Mouse (Mus musculus) CD4-positive, CD25-positive, alpha-beta regulatory T cell (primary cell): ENCODE results near the gene Fam25c. TPM values are rescaled to one million over a fixed set of nuclear protein-coding genes. Genes with fewer than 3 reads are reported as not detected.

Source experiments
- polyA plus RNA-seq: library from polyadenylated mRNA; unstranded; fragments of 100-300 nt; shearing (Covaris generic); gene quantifications from one replicate; pipeline ENCODE4 v1.2.1, GENCODE M21; 2017

The Fam25c gene
- not detected for polyA plus RNA-seq

GRCm38 (mm10) chr14:34355301-34355700 lies at the start of gene Fam25c:
Fam25c (minus strand) TSS chr14:34355433.

DNA sequence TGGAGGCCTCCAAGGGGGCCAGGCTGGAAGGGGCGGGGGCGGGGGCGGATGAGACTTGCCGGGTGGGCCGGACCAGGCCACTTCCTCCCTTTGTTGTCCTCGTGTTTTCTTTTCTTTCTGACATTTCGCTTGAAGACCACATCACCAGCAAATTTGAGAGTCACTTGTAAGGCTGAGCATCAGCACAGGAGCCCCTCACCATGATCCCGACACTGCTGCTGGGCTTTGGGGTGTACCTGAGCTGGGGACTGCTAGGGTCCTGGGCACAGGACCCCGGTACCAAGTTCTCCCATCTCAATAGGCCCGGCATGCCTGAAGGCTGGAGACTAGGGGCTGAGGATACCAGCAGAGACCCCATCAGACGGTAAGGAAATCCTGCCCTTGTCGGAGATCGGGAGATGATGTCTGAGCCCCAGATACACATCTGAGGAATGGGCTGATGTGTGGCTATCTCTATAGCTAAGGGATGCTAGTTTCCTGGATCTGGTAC lies 20.2 kb upstream of the Fam25c start, which contains the start of gene Mmrn2:
TSS of gene Mmrn2 (plus strand) at position 51 of the 490 bp plus-strand sequence.

DNA sequence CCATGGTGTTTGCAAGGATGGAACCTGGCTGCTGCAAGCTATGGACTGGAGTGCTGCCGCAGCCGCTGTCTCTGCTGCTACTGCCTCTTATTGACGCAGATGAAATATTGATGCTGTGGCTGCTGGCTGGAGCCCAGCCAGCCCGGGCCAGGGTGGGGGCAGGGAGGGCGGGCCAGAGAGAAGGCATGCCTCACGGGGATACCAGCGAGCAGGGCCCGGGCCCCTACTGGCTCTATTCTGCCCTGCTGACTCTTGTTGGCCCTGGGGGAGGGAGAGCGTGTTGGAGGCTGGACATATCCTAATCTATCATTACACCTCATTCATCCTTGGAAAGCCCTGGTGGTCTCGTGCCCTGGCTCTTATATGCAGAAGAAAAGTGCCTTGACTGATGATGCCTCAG lies 19.3 kb upstream of the Fam25c start, which contains the start of gene Sncg:
TSS of gene Sncg (minus strand) at position 213 of the 400 bp plus-strand sequence.

GRCm38 (mm10) chr14:34310234-34310965 lies 44.8 kb downstream of the Fam25c start, which contains the start of the genes Shld2 and Glud1:
Shld2 (minus strand) TSS chr14:34310493.
Glud1 (plus strand) TSS chr14:34310727.

Other genes starting within 250 kb of the Fam25c start
- not detected for gene Npy4r, start 202.9 kb downstream of the Fam25c start, polyA plus RNA-seq
- 0.02 TPM for gene Gprin2, start 153.8 kb downstream of the Fam25c start, polyA plus RNA-seq
- gene Syt15, start 135.8 kb downstream of the Fam25c start, polyA plus RNA-seq: 0.19 TPM
- 26.1 TPM for gene Shld2, start 44.9 kb downstream of the Fam25c start, polyA plus RNA-seq
- gene Glud1, start 44.7 kb downstream of the Fam25c start, polyA plus RNA-seq: 142 TPM
- gene Sncg, start 19.4 kb upstream of the Fam25c start, polyA plus RNA-seq: not detected
- gene Mmrn2, start 20.0 kb upstream of the Fam25c start, polyA plus RNA-seq: 0.06 TPM
- gene Bmpr1a, start 147.9 kb upstream of the Fam25c start, polyA plus RNA-seq: 1.0 TPM
- not detected for gene 9230112D13Rik, start 167.4 kb upstream of the Fam25c start, polyA plus RNA-seq
- 0.04 TPM for gene Ldb3, start 233.2 kb upstream of the Fam25c start, polyA plus RNA-seq
- not detected for gene Opn4, start 244.7 kb upstream of the Fam25c start, polyA plus RNA-seq